Mouse (Mus musculus) brain, embryonic 14.5 days (tissue): Measurements from ENCODE around the gene Rbfox3. TPM values are rescaled to one million over a fixed set of nuclear protein-coding genes. Genes with fewer than 3 reads are reported as not detected.

ENCODE experiments used
- DNase-seq: peaks from one replicate; pipeline ENCODE4 v3.0.0-alpha.2; 2011; ENCODE audit warnings: low read depth
- CTCF ChIP-seq: fragments of 200-500 bp; IDR thresholded peaks from 2 replicates; pipeline ENCODE4 v1.5.1; 2012; ENCODE audit warnings: inconsistent platforms, mild to moderate bottlenecking, moderate library complexity, borderline replicate concordance; ENCODE audit not compliant: insufficient read depth, insufficient read length; ENCODE audit errors: extremely low read depth
- POLR2A ChIP-seq: fragments of 200-500 bp; IDR thresholded peaks from 2 replicates; pipeline ENCODE4 v1.6.1; 2012; ENCODE audit warnings: mild to moderate bottlenecking, inconsistent platforms, borderline replicate concordance; ENCODE audit not compliant: poor library complexity, insufficient read depth, insufficient read length, severe bottlenecking; ENCODE audit errors: extremely low read depth
- polyA plus RNA-seq: library from polyadenylated mRNA; depleted of rRNA; stranded (reverse); fragments of >200 nt; gene quantifications from 2 replicates; pipeline ENCODE4 v1.2.3, GENCODE M21; 2012

Gene Rbfox3
- polyA plus RNA-seq, 1 experiment: 37.6 TPM

- DNase-seq: no peak
- no peak for TF ChIP-seq CTCF
- TF ChIP-seq POLR2A: no peak
Measured at GRCm38 (mm10) chr11:118583573-118583972, 327.8 kb downstream of the Rbfox3 start.

- TF ChIP-seq POLR2A (no peak), CTCF (no peak)
- DNase-seq: peak; percentile 40
Measured at GRCm38 (mm10) chr11:118581019-118581418, 330.4 kb downstream of the Rbfox3 start.

GRCm38 (mm10) chr11:118579622-118580021 is 331.8 kb downstream of the Rbfox3 start:
- DNase-seq: no peak
- no peak for TF ChIP-seq POLR2A
- TF ChIP-seq CTCF: no peak

GRCm38 (mm10) chr11:118577271-118577670 is 334.1 kb downstream of the Rbfox3 start:
- no peak for DNase-seq
- TF ChIP-seq POLR2A: no peak
- no peak for TF ChIP-seq CTCF

GRCm38 (mm10) chr11:118576611-118577010 is 334.8 kb downstream of the Rbfox3 start:
- no peak for TF ChIP-seq CTCF
- TF ChIP-seq POLR2A: no peak
- DNase-seq: peak; percentile 60

GRCm38 (mm10) chr11:118574418-118574817 is 337.0 kb downstream of the Rbfox3 start:
- TF ChIP-seq CTCF (no peak), POLR2A (no peak)
- DNase-seq: no peak

GRCm38 (mm10) chr11:118573569-118573968 is 337.8 kb downstream of the Rbfox3 start:
- TF ChIP-seq POLR2A (no peak), CTCF (peak; percentile 94)
- peak; percentile 63 for DNase-seq

- DNase-seq: no peak
- TF ChIP-seq CTCF (no peak), POLR2A (no peak)
Measured at GRCm38 (mm10) chr11:118573000-118573399, 338.4 kb downstream of the Rbfox3 start.

- no peak for TF ChIP-seq CTCF
- no peak for TF ChIP-seq POLR2A
- DNase-seq: peak; percentile 21
Measured at GRCm38 (mm10) chr11:118570164-118570563, 341.2 kb downstream of the Rbfox3 start.

- no peak for TF ChIP-seq CTCF
- TF ChIP-seq POLR2A: no peak
- DNase-seq: peak; percentile 50
Measured at GRCm38 (mm10) chr11:118569571-118570062, 341.8 kb downstream of the Rbfox3 start.

- TF ChIP-seq CTCF (no peak), POLR2A (no peak)
- DNase-seq: no peak
Measured at GRCm38 (mm10) chr11:118563877-118564276, 347.5 kb downstream of the Rbfox3 start.

- DNase-seq: no peak
- TF ChIP-seq POLR2A (no peak), CTCF (no peak)
Measured at GRCm38 (mm10) chr11:118562847-118563246, 348.6 kb downstream of the Rbfox3 start.
